Mouse (Mus musculus): ENCODE measurements around the gene Chrd. TPM values are rescaled to one million over a fixed set of nuclear protein-coding genes. Genes with fewer than 3 reads are reported as not detected.
A peak's percentile ranks its signal among the peaks of the same experiment; 100 is the strongest.

The Chrd gene
- polyA plus RNA-seq, 1 experiment from 2014 or later: 5.6 TPM

GRCm38 (mm10) chr16:20708220-20708938, 24.5 kb upstream of the Chrd start:
- 0 out of 2 replicates have a peak, but pooled peaks cover 1% of the 10 kb centered on the region for H3K4me1 ChIP-seq (ENCODE audit: control insufficient read depth, insufficient read depth, low read length)
- no peak overlapping the region for H3K9ac ChIP-seq (ENCODE audit: low read length)
- WGBS: 92% methylated on average over 21 of the region's 21 CpGs
- no peak overlapping the region for H3K4me3 ChIP-seq (replicated peaks; ENCODE audit: low read length)
- H3K4me2 ChIP-seq (ENCODE audit: low read depth, low read length): no peak overlapping the region
- H3K9me3 ChIP-seq (replicated peaks; ENCODE audit: control insufficient read depth, low read length): no peaks in the 10 kb centered on the region
- no peaks in the 10 kb centered on the region for H3K27me3 ChIP-seq (ENCODE audit: control insufficient read depth, insufficient read depth, low read length)
- H3K27ac ChIP-seq (ENCODE audit: low read length): no peak overlapping the region
- no peak for ATAC-seq (ENCODE audit: insufficient read depth, low FRiP score)
- no peaks in the 10 kb centered on the region for H3K36me3 ChIP-seq (ENCODE audit: control insufficient read depth, insufficient read depth, low read length)

- ATAC-seq (ENCODE audit: insufficient read depth, low FRiP score): no peak
- WGBS: 75% methylated on average over 19 of the region's 19 CpGs
- Histone ChIP-seq H3K27ac (ENCODE audit: low read length) (no peak overlapping the region), H3K36me3 (ENCODE audit: control insufficient read depth, insufficient read depth, low read length) (no peaks in the 10 kb centered on the region), H3K4me3 (replicated peaks; ENCODE audit: low read length) (no peak overlapping the region), H3K4me2 (ENCODE audit: low read depth, low read length) (no peak overlapping the region), H3K27me3 (ENCODE audit: control insufficient read depth, insufficient read depth, low read length) (no peaks in the 10 kb centered on the region), H3K9ac (ENCODE audit: low read length) (no peak overlapping the region), H3K9me3 (replicated peaks; ENCODE audit: control insufficient read depth, low read length) (no peaks in the 10 kb centered on the region), H3K4me1 (ENCODE audit: control insufficient read depth, insufficient read depth, low read length) (peaks cover 7% of the 10 kb centered on the region; the same call in 1 of the 2 replicates)
Measured at GRCm38 (mm10) chr16:20708939-20709734, 23.8 kb upstream of the Chrd start.

DNA sequence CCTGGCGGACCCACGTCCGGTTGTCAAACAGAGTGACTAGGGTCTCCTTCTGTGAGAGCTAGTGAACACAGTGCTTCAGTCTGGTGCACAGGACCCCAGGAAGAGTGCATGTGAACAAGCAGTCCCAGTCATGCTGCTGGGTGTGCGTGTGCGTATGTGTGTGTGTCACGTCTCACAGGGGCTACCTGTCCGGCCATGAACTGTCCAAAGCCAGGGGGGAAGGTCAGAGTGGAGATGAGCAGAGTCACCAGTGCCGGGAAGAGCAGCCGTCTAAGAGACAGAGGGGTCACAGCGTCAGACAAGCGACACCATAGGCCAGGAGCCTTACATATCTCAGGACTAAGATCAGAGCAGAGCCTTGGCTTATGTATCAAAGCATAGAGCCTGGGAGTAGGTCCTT, 22.6 kb upstream of the Chrd start:
- H3K4me3 ChIP-seq (replicated peaks; ENCODE audit: low read length): no peak overlapping the region
- H3K36me3 ChIP-seq (ENCODE audit: control insufficient read depth, insufficient read depth, low read length): no peaks in the 10 kb centered on the region
- peaks cover 18% of the 10 kb centered on the region for H3K4me1 ChIP-seq (ENCODE audit: control insufficient read depth, insufficient read depth, low read length)
- H3K27ac ChIP-seq (ENCODE audit: low read length): no peak overlapping the region
- no peak overlapping the region for H3K9ac ChIP-seq (ENCODE audit: low read length)
- no peaks in the 10 kb centered on the region for H3K9me3 ChIP-seq (replicated peaks; ENCODE audit: control insufficient read depth, low read length)
- H3K4me2 ChIP-seq (ENCODE audit: low read depth, low read length): no peak overlapping the region
- ATAC-seq (ENCODE audit: insufficient read depth, low FRiP score): no peak
- 93% methylated on average over 11 of the region's 11 CpGs for WGBS
- H3K27me3 ChIP-seq (ENCODE audit: control insufficient read depth, insufficient read depth, low read length): no peaks in the 10 kb centered on the region

DNA sequence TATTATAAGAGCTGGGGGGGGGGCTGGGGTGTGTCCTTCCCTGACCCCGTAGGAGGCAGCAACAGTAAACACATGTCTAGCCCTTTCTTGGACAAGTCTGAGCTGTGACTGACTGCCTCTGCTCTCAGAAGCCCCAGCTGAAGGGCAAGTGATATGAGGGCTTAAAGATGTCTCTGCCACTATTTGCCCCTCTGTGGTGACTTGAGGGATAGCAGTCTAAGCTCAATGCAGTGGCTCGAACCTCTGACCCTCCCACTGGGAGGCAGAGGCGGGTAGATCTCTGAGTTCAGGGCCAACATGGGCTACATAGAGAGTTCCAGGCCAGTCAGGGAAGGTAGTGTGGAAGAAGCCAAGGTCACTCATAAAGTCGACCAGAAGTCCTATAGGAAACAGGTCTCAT, 22.1 kb upstream of the Chrd start:
- Histone ChIP-seq H3K27ac (ENCODE audit: low read length) (no peak overlapping the region), H3K4me3 (replicated peaks; ENCODE audit: low read length) (no peak overlapping the region), H3K9me3 (replicated peaks; ENCODE audit: control insufficient read depth, low read length) (no peaks in the 10 kb centered on the region), H3K27me3 (ENCODE audit: control insufficient read depth, insufficient read depth, low read length) (no peaks in the 10 kb centered on the region), H3K36me3 (ENCODE audit: control insufficient read depth, insufficient read depth, low read length) (no peaks in the 10 kb centered on the region), H3K9ac (ENCODE audit: low read length) (no peak overlapping the region), H3K4me2 (ENCODE audit: low read depth, low read length) (no peak overlapping the region), H3K4me1 (ENCODE audit: control insufficient read depth, insufficient read depth, low read length) (peaks cover 22% of the 10 kb centered on the region)
- WGBS: 81% methylated on average over 4 of the region's 4 CpGs
- no peak for ATAC-seq (ENCODE audit: insufficient read depth, low FRiP score)

GRCm38 (mm10) chr16:20712190-20712589, 20.7 kb upstream of the Chrd start:
- ATAC-seq (ENCODE audit: insufficient read depth, low FRiP score): no peak
- 82% methylated on average over 9 of the region's 9 CpGs for WGBS
- Histone ChIP-seq H3K27ac (ENCODE audit: low read length) (no peak overlapping the region), H3K4me1 (ENCODE audit: control insufficient read depth, insufficient read depth, low read length) (peaks cover 22% of the 10 kb centered on the region), H3K27me3 (ENCODE audit: control insufficient read depth, insufficient read depth, low read length) (no peaks in the 10 kb centered on the region), H3K9ac (ENCODE audit: low read length) (no peak overlapping the region), H3K36me3 (ENCODE audit: control insufficient read depth, insufficient read depth, low read length) (no peaks in the 10 kb centered on the region), H3K9me3 (replicated peaks; ENCODE audit: control insufficient read depth, low read length) (no peaks in the 10 kb centered on the region), H3K4me2 (ENCODE audit: low read depth, low read length) (no peak overlapping the region), H3K4me3 (replicated peaks; ENCODE audit: low read length) (no peak overlapping the region)

GRCm38 (mm10) chr16:20712889-20713288, 20.0 kb upstream of the Chrd start:
- ATAC-seq (ENCODE audit: insufficient read depth, low FRiP score): no peak
- Histone ChIP-seq H3K4me3 (replicated peaks; ENCODE audit: low read length) (no peak overlapping the region), H3K9me3 (replicated peaks; ENCODE audit: control insufficient read depth, low read length) (no peaks in the 10 kb centered on the region), H3K36me3 (ENCODE audit: control insufficient read depth, insufficient read depth, low read length) (no peaks in the 10 kb centered on the region), H3K4me1 (ENCODE audit: control insufficient read depth, insufficient read depth, low read length) (peaks cover 22% of the 10 kb centered on the region), H3K27me3 (ENCODE audit: control insufficient read depth, insufficient read depth, low read length) (no peaks in the 10 kb centered on the region), H3K4me2 (ENCODE audit: low read depth, low read length) (no peak overlapping the region), H3K27ac (ENCODE audit: low read length) (no peak overlapping the region), H3K9ac (ENCODE audit: low read length) (no peak overlapping the region)
- WGBS: 74% methylated on average over 7 of the region's 7 CpGs

- Histone ChIP-seq H3K9me3 (replicated peaks; ENCODE audit: control insufficient read depth, low read length) (no peaks in the 10 kb centered on the region), H3K4me1 (ENCODE audit: control insufficient read depth, insufficient read depth, low read length) (peaks cover 26% of the 10 kb centered on the region), H3K4me2 (ENCODE audit: low read depth, low read length) (peak overlapping the region; percentile 67), H3K4me3 (replicated peaks; ENCODE audit: low read length) (peak overlapping the region; percentile 70), H3K36me3 (ENCODE audit: control insufficient read depth, insufficient read depth, low read length) (no peaks in the 10 kb centered on the region), H3K27me3 (ENCODE audit: control insufficient read depth, insufficient read depth, low read length) (no peaks in the 10 kb centered on the region), H3K27ac (ENCODE audit: low read length) (no peak overlapping the region; the same call in 1 of the 2 replicates), H3K9ac (ENCODE audit: low read length) (peak overlapping the region; percentile 72)
- no peak for ATAC-seq (ENCODE audit: insufficient read depth, low FRiP score)
- WGBS: 35% methylated on average over 11 of the region's 11 CpGs
Measured at GRCm38 (mm10) chr16:20714307-20715080, 18.4 kb upstream of the Chrd start.

- peak overlapping the region; percentile 92; the same call in 1 of the 2 replicates for H3K27ac ChIP-seq (ENCODE audit: low read length)
- no peaks in the 10 kb centered on the region for H3K9me3 ChIP-seq (replicated peaks; ENCODE audit: control insufficient read depth, low read length)
- peaks cover 26% of the 10 kb centered on the region for H3K4me1 ChIP-seq (ENCODE audit: control insufficient read depth, insufficient read depth, low read length)
- H3K36me3 ChIP-seq (ENCODE audit: control insufficient read depth, insufficient read depth, low read length): no peaks in the 10 kb centered on the region
- H3K4me2 ChIP-seq (ENCODE audit: low read depth, low read length): peak overlapping the region; percentile 67
- H3K4me3 ChIP-seq (replicated peaks; ENCODE audit: low read length): peak overlapping the region; percentile 70
- H3K27me3 ChIP-seq (ENCODE audit: control insufficient read depth, insufficient read depth, low read length): no peaks in the 10 kb centered on the region
- 48% methylated on average over 2 of the region's 2 CpGs for WGBS
- peak overlapping the region; percentile 72 for H3K9ac ChIP-seq (ENCODE audit: low read length)
- ATAC-seq (ENCODE audit: insufficient read depth, low FRiP score): no peak
Measured at GRCm38 (mm10) chr16:20715161-20715560, 17.8 kb upstream of the Chrd start.

Measured in stomach, embryonic 16.5 days (tissue).